Mouse (Mus musculus) MEL (cell line): Measurements from ENCODE around the gene Chkb.

Experiments
- GATA1 ChIP-seq: IDR thresholded peaks from 2 replicates; pipeline ENCODE4 v1.6.1; 2011; ENCODE audit warnings: low read depth, low read length, improper control_type of control experiment
- HCFC1 ChIP-seq: IDR thresholded peaks from 2 replicates; pipeline ENCODE4 v1.6.1; 2012; ENCODE audit warnings: low read depth, mild to moderate bottlenecking, inconsistent platforms, low read length, improper control_type of control experiment, moderate library complexity
- RCOR1 ChIP-seq: IDR thresholded peaks from 2 replicates; pipeline ENCODE4 v1.6.1; 2012; ENCODE audit warnings: low read depth, mild to moderate bottlenecking, inconsistent platforms, low read length, improper control_type of control experiment
- ZKSCAN1 ChIP-seq: IDR thresholded peaks from 2 replicates; pipeline ENCODE4 v1.6.1; 2012; ENCODE audit warnings: low read depth, mild to moderate bottlenecking, inconsistent platforms, low read length, improper control_type of control experiment, moderate library complexity

- TF ChIP-seq GATA1: no peak
- no peak for TF ChIP-seq HCFC1
- TF ChIP-seq RCOR1: no peak
- no peak for TF ChIP-seq ZKSCAN1
Observed at GRCm38 (mm10) chr15:89402471-89402870, 27.2 kb downstream of the Chkb start.
